Mouse (Mus musculus): ENCODE measurements around the gene Sash3. TPM values are rescaled to one million over a fixed set of nuclear protein-coding genes. Genes with fewer than 3 reads are reported as not detected.
A peak's percentile ranks its signal among the peaks of the same experiment; 100 is the strongest.
"Not testable (repeated sequence)": the region's sequence is repeated elsewhere in the genome, so short reads cannot be mapped to it uniquely, and the experiment has no call there.

Sash3 gene
- total RNA-seq, 4 experiments from 2014 or later, result 0.41 to 1.8 (median 0.76) TPM

GRCm38 (mm10) chrX:48202995-48203394 lies 56.8 kb downstream of the Sash3 start:
- no peak for DNase-seq (ENCODE audit: low spot score)

- no peak for DNase-seq (ENCODE audit: low spot score)
Observed at GRCm38 (mm10) chrX:48203763-48204162, 57.5 kb downstream of the Sash3 start.

GRCm38 (mm10) chrX:48204469-48204868 lies 58.2 kb downstream of the Sash3 start:
- DNase-seq (ENCODE audit: low spot score), result no peak

- DNase-seq (ENCODE audit: low spot score), result no peak
Observed at GRCm38 (mm10) chrX:48207761-48208487, 61.7 kb downstream of the Sash3 start.

- DNase-seq (ENCODE audit: low spot score), result peak; percentile 87
Observed at GRCm38 (mm10) chrX:48208519-48209185, 62.4 kb downstream of the Sash3 start, which contains the start of gene Zdhhc9. Gene Zdhhc9, minus strand, starts transcription at chrX:48208878.

- DNase-seq (ENCODE audit: low spot score), result not testable (repeated sequence)
Observed at GRCm38 (mm10) chrX:48209746-48210145, 63.5 kb downstream of the Sash3 start.

Other genes starting within 250 kb of the Sash3 start
- 10 to 100 TPM in 2 of 4 experiments, 1 to 10 TPM in 2; 8.5 to 12.9 (median 10.3) TPM for gene Ocrl, start 234.0 kb upstream of the Sash3 start, total RNA-seq (2022)
- 10 to 100 TPM in 2 of 4 experiments, 1 to 10 TPM in 2; 3.0 to 13.5 (median 10.0) TPM for gene Apln, start 111.6 kb upstream of the Sash3 start, total RNA-seq (2022)
- gene Xpnpep2, start 37.7 kb upstream of the Sash3 start, total RNA-seq (2022), result 1 to 10 TPM; 1.6 to 4.1 (median 2.6) TPM
- gene Zdhhc9, start 62.4 kb downstream of the Sash3 start, total RNA-seq (2022), result 10 to 100 TPM; 31.4 to 44.8 (median 37.5) TPM
- 10 to 100 TPM; 11.0 to 18.6 (median 17.0) TPM for gene Utp14a, start 110.4 kb downstream of the Sash3 start, total RNA-seq (2022)
- 1 to 10 TPM; 4.9 to 6.1 (median 5.5) TPM for gene Bcorl1, start 194.9 kb downstream of the Sash3 start, total RNA-seq (2022)

Measured in heart, adult 8-10 months (tissue).